Mouse (Mus musculus) liver, postnatal 0 days (tissue): Measurements from ENCODE around the gene Gm13271. TPM values are rescaled to one million over a fixed set of nuclear protein-coding genes. Genes with fewer than 3 reads are reported as not detected.

Experiments used
- polyA plus RNA-seq: library from polyadenylated mRNA; unstranded; fragments of >200 nt; fragmentation: Nextera tagmentation; extraction: Ambion mirVana; gene quantifications from 2 replicates; pipeline ENCODE4 v1.2.1, GENCODE M21; 2015

The Gm13271 gene
- polyA plus RNA-seq, 1 experiment from 2014 or later, result not detected

Other genes starting within 250 kb of the Gm13271 start
- gene Ifnb1, start 232.1 kb upstream of the Gm13271 start, polyA plus RNA-seq, result not detected in 2 replicates
- gene Ifna15, start 196.6 kb upstream of the Gm13271 start, polyA plus RNA-seq, result not detected in 2 replicates
- gene Ifna14, start 183.1 kb upstream of the Gm13271 start, polyA plus RNA-seq, result not detected in 2 replicates
- not detected in 2 replicates for gene Ifna9, start 162.5 kb upstream of the Gm13271 start, polyA plus RNA-seq
- not detected in 2 replicates for gene Ifna12, start 151.5 kb upstream of the Gm13271 start, polyA plus RNA-seq
- not detected in 2 replicates for gene C87499, start 120.5 kb upstream of the Gm13271 start, polyA plus RNA-seq
- gene Ifna13, start 110.4 kb upstream of the Gm13271 start, polyA plus RNA-seq, result not detected in 2 replicates
- not detected in 2 replicates for gene Ifna16, start 77.9 kb upstream of the Gm13271 start, polyA plus RNA-seq
- gene Ifna2, start 71.0 kb upstream of the Gm13271 start, polyA plus RNA-seq, result not detected in 2 replicates
- not detected in 2 replicates for gene Ifnab, start 63.5 kb upstream of the Gm13271 start, polyA plus RNA-seq
- gene Gm26566, start 33.1 kb upstream of the Gm13271 start, polyA plus RNA-seq, result 0.15 and 0.22 TPM in 2 replicates
- gene Klhl9, start 32.4 kb upstream of the Gm13271 start, polyA plus RNA-seq, result 18.6 and 20.1 TPM in 2 replicates
- 0.13 TPM in 1 of 2 replicates, not detected in the other for gene Gm13283, start 5.3 kb downstream of the Gm13271 start, polyA plus RNA-seq
- gene Gm13290, start 19.0 kb downstream of the Gm13271 start, polyA plus RNA-seq, result not detected in 2 replicates
- gene Gm13289, start 22.1 kb downstream of the Gm13271 start, polyA plus RNA-seq, result not detected in 2 replicates
- gene Gm13272, start 25.0 kb downstream of the Gm13271 start, polyA plus RNA-seq, result not detected in 2 replicates
- gene Ifnz, start 27.3 kb downstream of the Gm13271 start, polyA plus RNA-seq, result not detected in 2 replicates
- gene Gm13276, start 30.8 kb downstream of the Gm13271 start, polyA plus RNA-seq, result not detected in 2 replicates
- gene Gm13277, start 33.8 kb downstream of the Gm13271 start, polyA plus RNA-seq, result not detected in 2 replicates
- not detected in 2 replicates for gene Gm13278, start 36.7 kb downstream of the Gm13271 start, polyA plus RNA-seq
- gene Gm13275, start 39.6 kb downstream of the Gm13271 start, polyA plus RNA-seq, result not detected in 2 replicates
- not detected in 2 replicates for gene Gm13279, start 42.5 kb downstream of the Gm13271 start, polyA plus RNA-seq
- gene Gm13285, start 44.8 kb downstream of the Gm13271 start, polyA plus RNA-seq, result 0.17 and 0.25 TPM in 2 replicates
- gene Gm13287, start 48.4 kb downstream of the Gm13271 start, polyA plus RNA-seq, result not detected in 2 replicates
- not detected in 2 replicates for gene Gm13288, start 50.7 kb downstream of the Gm13271 start, polyA plus RNA-seq
- gene Ifna7, start 61.4 kb downstream of the Gm13271 start, polyA plus RNA-seq, result not detected in 2 replicates
- gene Ifna11, start 65.1 kb downstream of the Gm13271 start, polyA plus RNA-seq, result not detected in 2 replicates
- gene Ifna6, start 72.5 kb downstream of the Gm13271 start, polyA plus RNA-seq, result not detected in 2 replicates
- gene Ifna5, start 80.7 kb downstream of the Gm13271 start, polyA plus RNA-seq, result not detected in 2 replicates
- not detected in 2 replicates for gene Ifna4, start 87.0 kb downstream of the Gm13271 start, polyA plus RNA-seq
- gene Ifna1, start 95.2 kb downstream of the Gm13271 start, polyA plus RNA-seq, result not detected in 2 replicates
- not detected in 2 replicates for gene Ifne, start 125.3 kb downstream of the Gm13271 start, polyA plus RNA-seq